Mouse (Mus musculus) thymus, adult 18-20 months (tissue): Measurements from ENCODE around the gene Fgd3.

Experiments
- DNase-seq, 2 experiments: peaks; one replicate each; pipeline ENCODE4 v3.0.0; 2022; ENCODE audit warnings: mixed read lengths in 2 of 2

The Fgd3 gene

DNA sequence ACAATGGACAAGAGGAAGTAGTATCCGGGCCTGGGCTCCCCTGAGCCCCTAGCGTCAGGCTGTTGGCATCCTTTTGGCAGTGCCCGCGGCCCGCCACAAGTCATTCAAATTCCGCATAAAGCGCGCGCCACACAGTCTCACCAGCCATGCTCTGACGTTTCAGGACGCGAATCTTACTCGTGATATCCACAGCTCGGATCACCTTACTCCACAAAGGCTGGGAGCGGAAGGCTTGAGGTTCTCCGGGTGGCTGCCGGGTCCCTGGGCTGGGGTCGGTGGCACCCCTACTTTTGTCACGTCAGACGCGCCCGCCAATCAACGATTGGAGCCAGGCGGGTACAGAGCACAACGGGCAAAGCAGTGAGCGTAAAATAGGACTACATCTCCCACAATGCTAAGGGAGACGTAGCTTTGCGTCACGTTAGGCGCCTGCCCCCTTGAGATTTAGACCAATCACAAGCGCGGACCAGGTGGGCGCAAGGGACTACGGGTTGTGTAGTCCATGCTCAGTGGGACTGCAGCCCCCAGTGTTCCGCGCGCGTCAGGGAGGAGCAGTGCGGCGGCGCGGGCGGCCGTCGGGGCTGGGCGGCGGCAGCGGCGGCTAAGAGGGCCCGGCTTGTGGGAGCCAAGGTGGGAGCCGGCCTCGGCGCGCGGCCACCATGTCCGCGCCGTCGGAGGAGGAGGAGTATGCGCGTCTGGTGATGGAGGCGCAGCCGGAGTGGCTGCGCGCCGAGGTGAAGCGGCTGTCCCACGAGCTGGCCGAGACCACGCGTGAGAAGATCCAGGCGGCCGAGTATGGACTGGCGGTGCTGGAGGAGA lies 21.1 kb upstream of the Fgd3 start, which contains the start of gene Bicd2:
Gene Bicd2, plus strand, starts transcription at position 574 of the 819 bp plus-strand sequence.
- DNase-seq: peak; percentile 95 to 98

DNA sequence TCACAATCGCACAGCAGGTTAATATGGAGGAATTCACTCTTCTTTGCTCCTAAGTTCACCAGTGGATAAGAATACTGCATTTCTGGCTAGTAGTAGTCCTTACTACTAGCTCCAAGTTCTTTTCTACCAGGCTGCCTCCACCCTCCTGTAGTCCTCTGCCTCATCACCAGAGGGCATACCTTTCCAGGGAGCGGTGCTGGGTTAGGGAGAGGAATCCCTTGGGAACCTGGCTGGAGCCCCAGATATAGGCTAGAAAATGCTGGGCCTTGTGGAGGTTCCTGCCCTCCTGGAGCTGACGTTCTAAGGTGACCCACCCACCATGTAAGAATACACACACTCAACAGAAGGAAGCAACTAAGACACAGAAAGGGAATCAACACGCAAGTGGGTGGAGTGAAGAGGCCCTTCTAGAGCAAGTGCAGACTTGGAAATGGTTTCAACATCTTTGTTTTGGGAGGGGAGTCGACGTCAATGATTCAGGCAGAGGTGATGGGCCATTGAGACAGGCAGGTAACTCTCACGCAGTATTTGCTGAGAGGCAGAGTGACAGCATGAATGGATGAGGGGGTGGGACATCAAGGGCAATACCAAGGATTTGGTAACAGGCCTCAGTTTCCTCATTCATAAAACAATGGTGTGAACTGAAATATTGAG lies 18.9 kb upstream of the Fgd3 start:
- DNase-seq: no peak

DNA sequence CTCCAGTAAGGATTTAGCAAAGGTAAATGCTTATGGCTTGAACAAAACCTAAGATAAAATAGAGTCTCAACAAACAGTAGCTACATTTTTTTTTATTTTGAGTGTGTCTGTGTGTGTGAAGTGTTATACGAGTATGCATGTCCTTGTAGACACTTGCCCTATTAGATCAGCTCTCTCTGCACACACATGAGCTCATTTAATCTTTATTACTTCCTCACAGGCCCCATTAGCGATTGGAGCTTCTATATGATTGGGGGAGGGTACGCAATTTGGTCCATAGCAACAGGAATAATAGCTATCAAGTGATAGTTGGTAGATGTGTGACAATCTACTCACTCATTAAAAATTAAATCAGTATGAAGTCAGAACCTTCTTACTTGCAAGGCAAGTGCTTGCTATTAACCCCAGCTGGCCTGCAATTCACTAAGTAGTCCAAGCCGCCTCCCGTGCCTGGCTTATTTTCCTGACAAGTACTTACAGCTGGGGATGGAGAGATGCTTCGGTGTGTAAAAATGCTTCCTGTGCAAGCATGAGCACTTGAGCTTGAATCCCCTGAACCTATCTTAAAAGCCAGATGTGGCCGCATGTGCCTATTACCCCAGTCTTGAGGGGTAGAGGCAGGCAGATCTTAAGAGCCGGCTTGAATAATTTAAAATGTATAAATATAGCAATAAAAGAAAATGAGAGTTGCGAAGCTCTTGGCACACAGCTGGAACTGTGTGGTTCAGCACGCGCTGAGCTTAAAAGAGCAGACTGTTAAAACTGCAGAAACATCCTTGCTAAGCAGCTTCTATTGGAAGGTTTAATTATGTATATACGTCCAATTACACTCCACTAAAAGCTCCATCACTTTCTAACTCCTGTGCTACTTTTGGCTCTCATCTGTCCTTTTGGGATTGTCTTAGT lies 15.2 kb upstream of the Fgd3 start:
- no peak for DNase-seq

DNA sequence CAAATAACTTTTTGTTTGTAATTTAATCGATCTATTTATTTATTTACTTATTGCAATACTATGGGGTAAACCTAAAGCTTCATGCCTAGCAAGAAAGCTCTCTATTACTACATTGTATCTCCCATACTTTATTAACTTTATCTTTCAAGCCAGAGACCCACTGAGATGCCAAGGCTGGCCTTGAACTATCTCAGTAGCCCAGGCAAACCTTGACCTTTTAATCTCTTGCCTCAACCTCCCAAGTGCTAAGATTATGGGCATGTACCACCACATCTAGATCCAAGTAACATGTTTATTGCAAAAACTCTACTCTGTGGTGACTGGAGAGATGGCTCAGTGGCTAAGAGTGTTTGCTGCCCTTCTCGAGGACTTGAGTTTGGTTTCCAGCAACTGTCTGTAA lies 13.1 kb upstream of the Fgd3 start:
- no peak for DNase-seq

DNA sequence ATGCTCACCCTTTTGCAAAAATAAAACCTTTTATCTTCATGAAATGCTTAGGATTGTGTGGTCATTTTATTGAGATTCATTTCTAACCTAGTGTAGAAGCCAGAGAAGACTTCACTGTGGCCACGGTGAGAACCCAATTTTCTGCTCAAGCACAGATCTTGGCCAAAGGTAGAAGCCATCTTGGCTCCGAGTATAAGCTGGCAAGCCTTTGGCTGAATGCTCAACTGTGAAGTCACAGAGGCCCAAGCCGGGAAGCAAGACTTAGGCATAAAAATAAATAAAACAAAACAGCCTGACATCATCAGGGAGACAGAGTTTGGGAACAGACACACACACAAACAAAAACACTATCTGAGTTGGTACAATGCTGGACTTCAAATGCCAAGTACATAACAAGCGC lies 8.0 kb upstream of the Fgd3 start:
- no peak for DNase-seq

DNA sequence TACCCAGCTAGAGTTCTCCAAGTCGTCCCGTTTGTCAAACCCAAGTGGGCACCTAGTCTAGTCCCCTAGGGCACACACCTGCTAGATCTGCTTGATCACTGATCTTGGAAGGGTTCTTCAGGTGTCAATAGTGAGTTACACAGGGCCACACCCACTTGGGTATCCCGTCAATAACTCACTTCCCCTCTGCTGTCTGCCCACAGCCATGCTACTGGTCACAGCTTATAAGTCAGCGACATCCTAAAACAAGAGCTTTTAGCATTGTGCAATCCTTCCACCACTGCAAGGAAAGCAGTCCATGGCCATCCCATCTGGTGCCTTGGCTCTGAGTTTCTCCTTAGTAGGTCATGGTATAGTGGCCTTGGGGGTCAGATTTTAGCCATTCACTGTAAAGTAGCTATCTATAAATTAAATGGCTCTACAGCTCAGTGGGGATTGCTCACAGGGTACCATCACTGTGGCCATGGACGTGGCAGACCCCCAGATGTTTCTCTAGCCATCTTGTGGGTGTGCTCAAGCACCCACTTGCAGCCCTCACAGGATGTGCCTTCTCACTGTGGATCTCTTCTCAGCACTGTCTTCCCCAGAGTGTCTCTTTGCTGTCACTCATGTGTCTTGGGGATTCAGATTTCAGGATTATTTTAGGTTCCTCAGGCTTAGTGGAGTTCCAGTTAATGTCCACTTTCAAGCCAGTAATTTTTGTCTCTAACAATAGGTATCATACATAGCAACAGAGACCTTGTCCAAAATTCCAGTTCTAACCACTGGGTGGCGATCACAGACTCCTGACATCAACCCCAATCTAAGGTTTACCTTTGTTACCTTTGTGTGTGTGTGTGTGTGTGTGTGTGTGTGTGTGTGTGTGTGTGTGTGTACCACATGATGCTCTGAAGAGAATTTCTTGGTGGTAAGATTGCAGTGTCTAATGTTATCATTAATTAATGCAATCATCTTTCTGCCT lies 6.4 kb upstream of the Fgd3 start:
- DNase-seq: no peak

DNA sequence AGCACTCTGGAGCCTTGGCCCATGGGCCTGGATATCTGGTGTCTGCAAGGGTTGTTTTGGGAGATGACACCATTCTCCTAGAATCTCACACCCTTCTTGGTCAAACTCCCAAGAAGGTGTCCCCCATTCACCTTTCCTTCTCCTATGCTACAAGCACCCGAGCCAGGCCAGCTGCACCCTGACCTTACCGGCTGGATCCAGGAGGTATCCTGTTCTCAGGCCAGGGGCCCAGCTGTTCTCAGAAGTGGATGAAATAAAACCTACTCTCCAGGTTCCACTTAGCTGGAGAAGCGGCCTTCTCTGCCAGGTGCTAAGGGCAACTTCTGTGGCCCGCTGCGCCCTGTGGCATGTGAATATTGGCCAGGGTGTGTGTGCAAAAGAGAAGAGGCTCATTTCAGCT lies 4.8 kb upstream of the Fgd3 start:
- DNase-seq: no peak

DNA sequence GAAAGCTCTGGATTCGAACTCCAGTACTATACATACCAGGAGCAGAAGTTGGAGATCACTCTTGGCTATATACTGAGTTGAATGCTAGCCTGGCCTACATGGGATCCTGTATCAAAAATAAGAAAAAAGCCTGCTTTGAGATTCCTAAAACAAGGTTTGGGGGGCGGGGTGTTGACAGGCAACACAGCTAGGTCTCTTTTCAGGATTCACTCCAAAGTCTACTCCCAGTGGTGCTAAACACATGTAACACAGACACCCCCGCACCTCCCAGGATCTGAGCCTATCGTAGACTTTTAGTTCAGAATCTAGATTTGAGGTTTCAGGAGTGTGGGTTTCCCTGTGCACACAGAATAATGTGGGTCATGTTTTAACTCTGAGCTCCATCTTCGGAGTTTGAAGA lies 2.6 kb upstream of the Fgd3 start:
- DNase-seq: no peak

DNA sequence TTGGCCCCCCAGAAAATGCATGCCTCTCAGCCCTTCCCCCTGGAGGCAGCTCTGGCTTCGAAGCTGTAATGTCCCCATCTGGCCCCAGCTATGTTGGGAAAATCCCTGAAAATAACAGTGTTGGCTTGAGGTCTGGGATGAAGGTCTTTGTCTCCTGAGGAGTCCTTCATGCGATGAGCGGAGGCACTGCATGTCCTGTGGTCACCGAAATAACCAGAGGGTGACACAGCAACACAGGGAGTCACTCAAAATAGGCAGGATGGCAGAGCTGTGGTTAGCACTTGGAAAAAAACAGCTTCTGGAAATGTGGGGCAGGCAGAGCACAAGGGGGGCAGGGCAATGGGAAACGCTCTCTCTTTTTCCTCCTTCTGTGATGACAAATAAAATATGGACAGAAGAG lies 2.1 kb upstream of the Fgd3 start:
- DNase-seq: no peak

DNA sequence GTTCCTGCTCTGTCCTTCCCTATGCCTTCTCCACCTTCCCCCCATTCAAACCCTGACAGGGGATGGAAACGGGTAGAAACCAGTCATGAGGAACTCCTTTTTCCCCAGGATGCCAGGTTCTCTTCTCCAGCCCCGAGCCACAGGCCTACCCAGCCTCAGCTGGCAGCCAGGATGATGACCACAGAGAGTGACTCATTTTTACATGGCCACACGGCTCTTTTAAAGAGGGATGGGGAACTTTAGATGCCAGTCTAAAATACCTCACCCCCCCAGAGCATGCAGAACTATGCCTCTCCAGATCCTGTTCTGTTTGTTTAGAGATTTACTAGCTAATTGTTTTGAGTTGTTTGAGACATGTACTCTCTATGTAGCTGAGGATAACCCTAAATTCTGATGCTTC lies 1.3 kb upstream of the Fgd3 start:
- DNase-seq: no peak

DNA sequence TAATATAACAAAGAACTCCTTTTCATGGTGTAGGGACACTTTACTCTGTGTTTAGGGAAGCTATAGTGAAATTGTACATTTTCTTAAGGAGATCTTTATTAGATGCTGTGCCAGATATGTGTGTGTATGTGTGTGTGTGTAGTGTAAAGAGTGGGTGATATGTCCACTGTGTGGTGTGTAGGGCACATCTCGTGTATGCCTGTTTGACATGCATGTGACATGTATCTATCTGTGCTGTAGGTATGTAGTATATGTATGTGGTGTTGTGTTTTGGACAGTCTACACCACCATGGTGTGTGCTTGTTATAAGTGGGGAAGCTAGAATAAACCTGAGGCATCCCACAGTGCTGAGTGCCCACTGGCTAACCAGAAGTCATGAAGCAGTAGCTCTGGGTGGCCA lies 403 bp upstream of the Fgd3 start:
- no peak for DNase-seq

DNA sequence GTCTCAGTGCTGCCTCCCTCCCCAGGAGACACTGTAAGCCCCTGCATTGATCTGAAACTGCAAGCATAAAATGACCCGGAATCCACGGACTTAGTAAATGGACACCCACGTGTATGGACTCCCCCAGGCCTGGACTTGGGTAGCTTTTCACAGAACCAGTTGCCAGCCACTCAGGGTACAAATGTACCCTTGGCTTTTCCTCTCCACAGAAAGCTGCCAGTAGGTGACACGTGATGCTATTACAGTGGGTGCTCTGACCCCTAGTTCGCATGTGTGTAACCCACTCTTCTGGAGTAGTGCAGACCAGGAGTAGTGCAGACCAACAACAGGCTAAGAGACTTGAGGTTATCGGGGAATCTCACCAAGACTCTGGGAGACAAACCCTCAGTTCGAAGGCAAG lies 2.2 kb downstream of the Fgd3 start:
- no peak for DNase-seq

DNA sequence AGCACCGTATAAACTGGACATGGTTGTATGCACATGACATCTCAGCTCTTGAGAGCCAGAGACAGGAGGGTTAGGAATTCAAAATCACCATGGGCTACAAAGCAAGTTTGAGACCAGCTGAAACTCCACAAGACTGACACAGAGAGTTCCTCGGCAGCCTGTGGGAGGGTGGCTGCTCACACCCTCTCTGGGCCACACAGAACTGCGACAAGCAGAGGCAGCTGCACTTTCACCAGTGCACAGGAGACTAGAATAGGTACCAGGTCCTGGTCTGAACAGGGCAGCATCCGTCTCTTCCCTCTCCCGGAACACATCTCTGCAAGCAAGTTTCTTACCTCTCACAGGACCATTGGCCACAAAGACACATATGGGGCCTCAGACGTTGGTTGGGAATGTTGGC lies 2.6 kb downstream of the Fgd3 start:
- no peak for DNase-seq

DNA sequence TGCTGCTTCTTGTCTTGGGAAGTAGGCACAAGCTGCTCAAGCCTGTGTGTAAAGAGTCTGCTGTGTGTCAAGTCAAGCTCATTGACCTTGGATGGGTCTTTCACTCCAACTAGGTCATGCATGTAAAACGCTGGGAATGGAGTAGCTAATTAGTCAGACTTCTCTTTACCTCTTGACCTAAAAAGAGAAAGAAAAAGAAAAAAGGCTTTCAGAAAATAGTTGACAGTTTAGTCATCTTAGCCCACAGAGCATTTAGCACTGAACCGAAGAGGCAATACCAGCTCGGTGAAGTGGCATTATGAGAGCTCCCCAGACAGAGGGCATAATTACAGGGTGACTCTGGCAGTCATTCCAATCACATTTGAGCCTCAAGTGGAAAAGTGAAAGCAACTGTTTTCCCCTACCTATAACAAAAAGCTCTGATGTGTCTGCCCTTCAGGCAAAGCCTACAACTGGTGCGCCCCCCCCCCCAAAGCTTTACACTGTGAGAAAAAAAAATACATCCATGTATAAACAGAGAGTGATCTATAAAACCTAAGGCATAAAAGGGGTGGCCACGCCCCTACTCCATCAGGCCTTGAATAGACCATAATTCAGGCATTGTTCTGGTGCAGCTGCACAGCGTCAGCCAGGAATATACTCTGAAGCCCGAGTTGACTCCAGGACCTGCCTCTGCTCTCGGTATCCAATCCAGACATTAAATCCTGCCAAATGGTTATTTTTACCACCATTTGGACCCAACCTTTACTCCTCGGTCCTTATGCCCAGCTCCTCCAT lies 3.5 kb downstream of the Fgd3 start:
- no peak for DNase-seq

DNA sequence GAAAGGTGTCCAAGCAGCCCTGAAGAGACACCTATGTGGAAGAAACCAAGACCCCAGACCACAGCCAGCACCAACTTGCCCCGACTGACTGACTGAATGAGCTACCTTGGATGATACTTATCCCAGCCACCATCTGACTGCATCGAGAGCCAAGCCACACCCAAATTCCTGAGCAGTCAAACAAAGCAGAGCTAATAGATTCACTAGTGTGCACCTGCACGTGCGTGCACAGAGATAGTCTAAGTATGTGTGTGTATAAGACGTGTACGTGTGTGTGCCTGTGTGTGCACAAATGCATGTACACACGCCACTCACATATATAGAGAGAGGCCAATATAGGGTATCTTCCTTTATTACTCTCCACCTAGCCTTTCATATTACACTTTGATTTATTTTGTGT lies 8.5 kb downstream of the Fgd3 start:
- no peak for DNase-seq

DNA sequence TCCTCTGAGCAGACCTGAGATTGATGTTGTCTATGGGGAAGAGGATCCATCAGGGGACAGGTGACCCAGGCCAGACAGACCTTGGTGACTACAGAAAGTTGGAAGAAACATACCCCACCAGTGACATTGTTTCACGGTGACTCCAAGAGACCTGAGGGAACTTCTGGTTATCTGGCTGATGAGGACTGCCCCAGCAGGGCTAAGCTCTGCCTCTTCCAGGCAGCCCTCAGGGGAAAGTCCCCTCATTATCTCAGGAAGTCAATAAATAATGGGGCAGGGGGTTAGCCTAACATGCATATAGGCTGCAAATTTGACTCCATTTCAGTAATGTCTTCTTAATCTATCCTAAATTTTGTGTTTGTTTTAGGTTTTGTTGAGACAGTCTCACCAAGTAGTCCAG lies 10.6 kb downstream of the Fgd3 start:
- DNase-seq: no peak

DNA sequence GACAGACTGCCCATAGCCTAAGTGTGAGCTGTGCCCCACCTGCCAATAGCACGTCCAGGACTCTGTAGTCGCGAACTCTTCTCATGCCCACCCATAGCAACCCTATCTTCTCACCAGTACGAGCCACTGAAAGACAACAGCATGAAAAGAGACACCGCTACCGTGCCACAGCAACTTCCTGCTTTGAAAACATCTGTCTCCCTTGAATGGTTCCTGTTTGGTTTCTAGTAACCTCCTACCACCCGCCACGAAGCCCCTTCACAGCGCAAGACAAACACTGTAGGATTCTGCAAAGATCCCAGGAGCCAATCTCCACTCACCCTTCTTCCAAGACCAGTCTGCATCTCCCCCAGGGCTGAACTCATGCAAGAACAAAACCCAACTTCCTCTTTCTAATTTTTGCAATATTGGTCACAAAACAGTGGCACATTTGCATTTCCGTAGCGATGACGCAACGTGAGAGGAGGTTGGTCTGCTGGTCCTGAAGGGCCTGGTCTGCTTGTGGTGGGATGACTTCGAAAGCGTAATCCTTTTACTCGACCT lies 11.2 kb downstream of the Fgd3 start:
- peak; percentile 38 to 66 for DNase-seq

DNA sequence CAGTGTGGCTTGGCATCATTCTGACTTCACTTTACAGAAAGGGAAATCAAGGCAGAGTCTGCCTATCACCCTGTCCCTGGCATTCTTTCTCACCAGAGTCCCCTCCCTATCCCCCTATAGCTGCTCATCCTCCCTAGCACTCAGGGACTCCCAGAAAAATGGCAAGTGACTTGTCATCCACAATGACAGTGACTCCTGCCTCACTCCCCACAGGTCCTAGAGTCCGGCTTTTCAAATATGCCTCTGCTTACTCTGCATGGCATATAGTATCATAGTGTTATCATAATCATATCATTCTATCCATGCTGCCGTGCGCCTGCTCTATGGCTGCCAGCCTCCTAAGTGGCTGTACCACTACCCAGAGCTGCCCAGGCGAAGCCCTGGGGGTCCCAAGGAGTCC lies 11.9 kb downstream of the Fgd3 start:
- no peak for DNase-seq

DNA sequence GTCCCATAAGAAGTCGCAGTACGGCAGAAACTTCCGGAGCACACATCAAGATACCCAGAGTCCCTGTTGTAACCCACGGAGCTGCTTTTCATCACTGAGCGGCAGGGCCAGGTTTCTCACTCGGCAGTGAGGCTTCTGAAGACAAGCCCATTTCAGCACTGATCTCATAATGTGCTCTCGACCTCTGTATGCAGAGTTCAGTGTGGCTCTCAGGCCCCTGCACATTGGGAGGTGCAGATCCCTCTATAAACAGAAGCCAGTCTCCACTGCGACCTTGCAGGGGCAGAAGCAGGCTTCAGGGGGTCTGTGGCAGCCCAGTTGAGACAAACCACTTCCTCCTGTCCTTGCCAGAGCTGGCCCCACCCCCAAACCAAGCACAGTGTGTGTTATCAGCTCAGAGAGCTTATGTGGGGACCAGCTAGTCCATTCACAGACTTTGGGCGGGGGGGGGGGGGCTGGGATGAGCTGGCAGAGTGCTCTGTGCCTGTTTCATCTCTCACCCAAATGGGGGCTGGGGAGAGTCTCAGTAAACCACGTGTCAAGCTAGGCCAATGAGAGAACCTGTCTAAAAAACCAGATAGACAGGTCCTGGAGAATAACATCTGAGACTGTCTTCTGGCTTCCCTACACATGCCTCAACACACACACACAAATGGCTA lies 12.7 kb downstream of the Fgd3 start:
- DNase-seq: peak; percentile 64 to 80

DNA sequence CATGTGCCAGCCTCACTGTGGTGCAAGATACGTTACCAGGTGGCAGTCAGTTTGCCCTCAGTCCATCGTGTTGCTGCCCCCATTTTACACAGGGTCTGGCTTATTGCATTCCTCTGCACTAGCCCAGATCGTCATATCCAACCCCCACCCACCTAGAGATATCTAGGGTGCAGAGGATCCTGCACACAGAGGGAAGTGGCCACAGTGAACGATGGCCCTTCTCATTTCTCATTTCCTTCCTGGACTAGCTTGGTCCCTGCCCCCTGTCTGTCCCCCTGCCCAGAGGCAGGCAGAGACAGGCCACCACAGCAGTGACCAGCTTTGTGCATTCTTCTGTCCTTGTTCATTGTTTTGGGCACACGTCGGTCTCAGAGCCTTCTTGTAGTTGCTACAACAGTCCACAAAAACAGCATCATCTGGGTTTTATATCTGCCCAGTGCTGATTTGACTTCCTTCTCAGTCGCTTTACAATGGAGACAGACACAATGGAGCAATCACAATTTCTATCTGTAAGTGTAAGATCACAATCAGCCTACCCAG lies 13.3 kb downstream of the Fgd3 start:
- DNase-seq: peak in 1 of 2 experiments; percentile 23
